In the genomic region with DNA sequence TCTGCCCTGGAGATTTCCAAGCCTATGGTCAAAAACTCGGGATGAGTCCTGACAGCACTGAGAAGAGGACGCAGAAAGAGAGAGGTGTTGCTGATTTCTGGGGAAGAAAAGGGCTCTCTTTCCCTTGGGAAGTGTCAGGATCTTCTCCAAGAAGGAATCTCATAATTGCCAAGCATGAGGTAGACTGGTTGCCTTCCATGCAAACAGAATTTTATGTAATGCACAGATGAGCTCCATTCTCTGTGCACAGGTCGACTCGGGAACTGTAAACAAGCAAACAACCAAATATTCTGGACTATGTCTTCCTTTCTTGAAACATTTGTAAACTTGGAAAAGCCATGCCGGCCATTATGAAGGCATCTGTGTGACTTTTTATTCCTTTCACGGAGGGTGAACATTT, we compare ENCODE assay signal across 28 mouse cellular contexts. TPM values are rescaled to one million over a fixed set of nuclear protein-coding genes. Genes with fewer than 3 reads are reported as not detected.
"Had no signal": no experiment of that assay in that cellular context is flagged by ENCODE, and none has a peak within 500 bp of the region (broad histone marks: within the 10 kb centered on the region; RNA-seq: fewer than 3 reads in every experiment).

No protein-coding gene starts in this region.

- H3K27ac ChIP-seq: heart, adult 2 months; heart, embryonic 13.5 days; heart, embryonic 15.5 days; hindbrain, embryonic 13.5 days; hindbrain, embryonic 15.5 days; hindbrain, postnatal 0 days; kidney, embryonic 15.5 days; kidney, postnatal 0 days; left cerebral cortex, adult 2 months; limb, embryonic 10.5 days; limb, embryonic 12.5 days; liver, embryonic 13.5 days; liver, embryonic 15.5 days had no signal

- H3K4me3 ChIP-seq: heart, adult 2 months; heart, embryonic 13.5 days; heart, embryonic 15.5 days; hindbrain, embryonic 13.5 days; hindbrain, embryonic 15.5 days; kidney, embryonic 15.5 days; left cerebral cortex, adult 2 months; limb, embryonic 10.5 days; limb, embryonic 12.5 days; liver, embryonic 13.5 days; liver, embryonic 15.5 days had no signal

- DNase-seq: gastrocnemius, postnatal 14 days; gastrocnemius, postnatal 36 days; heart, adult 11 months; heart, adult 2 months; heart, postnatal 14 days; heart, postnatal 36 days; kidney, adult 11 months; kidney, adult 2 months; kidney, adult 9 months; kidney, postnatal 14 days; kidney, postnatal 36 days; layer of hippocampus, adult 9-11 months; liver; liver, embryonic 13.5 days; liver, postnatal 0 days had no signal

RNA-seq across cellular contexts. Expression of gene Tmem266, which starts 2.7 kb away (rescaled TPM):
- total RNA-seq: hematopoietic stem cell, adult 5-6 weeks had no signal
- polyA plus RNA-seq: liver, embryonic 11.5 days; liver, embryonic 13.5 days; liver, embryonic 15.5 days; liver, postnatal 0 days had no signal
